In genomic region chr11:82819350-82819749, GRCm38 (mm10) we compare ENCODE assay signal across 8 mouse cellular contexts. TPM values are rescaled to one million over a fixed set of nuclear protein-coding genes. Genes with fewer than 3 reads are reported as not detected.
DNase-seq lines count a peak whose midpoint lies in the region; ATAC-seq and TF ChIP-seq lines count a peak whose summit lies in the region.

No protein-coding gene starts in this region.

- no peak overlapping the region for H3K4me3 ChIP-seq in testis, adult 2 months (ENCODE audit: control insufficient read depth, low read depth, low read length)
- H3K4me3 ChIP-seq in embryonic fibroblast, embryonic 13.5 days (ENCODE audit: insufficient read depth, low read length): no peak overlapping the region

- no peaks in the 10 kb centered on the region for H3K27me3 ChIP-seq in testis, adult 2 months (ENCODE audit: control insufficient read depth, insufficient read depth, low read length)

- no peak overlapping the region for H3K27ac ChIP-seq in testis, adult 2 months (ENCODE audit: control insufficient read depth, insufficient read depth, low read depth, low read length)
- H3K27ac ChIP-seq in embryonic fibroblast, embryonic 13.5 days (ENCODE audit: insufficient read depth, low read length): no peak overlapping the region

- H3K4me1 ChIP-seq in testis, adult 2 months (ENCODE audit: control insufficient read depth, insufficient read depth, low read length): no peaks in the 10 kb centered on the region
- no peaks in the 10 kb centered on the region for H3K4me1 ChIP-seq in embryonic fibroblast, embryonic 13.5 days (ENCODE audit: control insufficient read depth, insufficient read depth, low read length)

- peak; percentile 96 for ATAC-seq in megakaryocyte progenitor cell, adult 5-6 weeks (replicated peaks; ENCODE audit: poor library complexity)

- TF ChIP-seq POLR2A in testis, adult 2 months (IDR thresholded peaks at IDR 0.05; ENCODE audit: control insufficient read depth, low read depth, low read length): no peak
- no peak for TF ChIP-seq POLR2A in embryonic fibroblast, embryonic 13.5 days (IDR thresholded peaks at IDR 0.05; ENCODE audit: low read depth, low read length)

- peak; percentile 60; the same call in 1 of the 2 replicates for TF ChIP-seq CTCF in testis, adult 2 months (IDR thresholded peaks at IDR 0.05; ENCODE audit: control insufficient read depth, insufficient read depth, insufficient replicate concordance, low read depth, low read length)
- peak; percentile 62; the same call in 1 of the 2 replicates for TF ChIP-seq CTCF in embryonic fibroblast, embryonic 13.5 days (IDR thresholded peaks at IDR 0.05; ENCODE audit: borderline replicate concordance, insufficient read depth, low read length)

- H3K36me3 ChIP-seq in testis, adult 2 months (ENCODE audit: control insufficient read depth, insufficient read depth, low read length): no peaks in the 10 kb centered on the region

- peak; percentile 32 to 71 for DNase-seq in adrenal gland, adult (ENCODE audit: inconsistent age in 2 of 2, low spot score in 1 of 2)
- no peak for DNase-seq in adrenal gland, postnatal 4 days (ENCODE audit: low spot score in 2 of 2)
- no peak for DNase-seq in testis, postnatal 14 days (ENCODE audit: low spot score)
- DNase-seq in kidney, postnatal 14 days: peak; percentile 77
- DNase-seq in thymus, postnatal 14 days: peak; percentile 74

RNA-seq across cellular contexts. Expression of gene Lig3, which starts 38.4 kb away (rescaled TPM):
- 10 to 100 TPM; 31.5 to 34.9 TPM for total RNA-seq in adrenal gland, postnatal 4 days (2021)
- 107 and 120 TPM in 2 replicates for polyA plus RNA-seq in testis, adult 2 months (2012; rRNA removed)
- polyA plus RNA-seq in embryonic fibroblast, embryonic 13.5 days (2011; ENCODE audit: insufficient read length, low read depth, missing spikeins): 28.5 and 30.5 TPM in 2 replicates
- 31.3 and 39.5 TPM in 2 replicates for total RNA-seq in megakaryocyte progenitor cell, adult 5-6 weeks (2015)
- total RNA-seq in megakaryocyte progenitor cell, adult 5-6 weeks (2017): 37.6 and 67.4 TPM in 2 replicates

RNA-seq across cellular contexts. Expression of gene Rffl, which starts 51.7 kb away (rescaled TPM):
- 10 to 100 TPM; 10.6 to 12.0 TPM for total RNA-seq in adrenal gland, postnatal 4 days (2021)
- polyA plus RNA-seq in testis, adult 2 months (2012; rRNA removed): 135 and 143 TPM in 2 replicates
- 5.7 and 6.2 TPM in 2 replicates for polyA plus RNA-seq in embryonic fibroblast, embryonic 13.5 days (2011; ENCODE audit: insufficient read length, low read depth, missing spikeins)
- 26.3 and 27.5 TPM in 2 replicates for total RNA-seq in megakaryocyte progenitor cell, adult 5-6 weeks (2015)
- 18.3 and 18.9 TPM in 2 replicates for total RNA-seq in megakaryocyte progenitor cell, adult 5-6 weeks (2017)

RNA-seq across cellular contexts. Expression of gene Zfp830, which starts 55.2 kb away (rescaled TPM):
- 10 to 100 TPM; 22.2 to 22.6 TPM for total RNA-seq in adrenal gland, postnatal 4 days (2021)
- 14.0 and 18.1 TPM in 2 replicates for polyA plus RNA-seq in testis, adult 2 months (2012; rRNA removed)
- polyA plus RNA-seq in embryonic fibroblast, embryonic 13.5 days (2011; ENCODE audit: insufficient read length, low read depth, missing spikeins): 13.3 and 13.6 TPM in 2 replicates
- total RNA-seq in megakaryocyte progenitor cell, adult 5-6 weeks (2015): 20.1 and 20.8 TPM in 2 replicates
- total RNA-seq in megakaryocyte progenitor cell, adult 5-6 weeks (2017): 46.3 and 54.1 TPM in 2 replicates

RNA-seq across cellular contexts. Expression of gene Cct6b, which starts 55.2 kb away (rescaled TPM):
- total RNA-seq in adrenal gland, postnatal 4 days (2021): 1 to 10 TPM in 1 of 2 experiments, under 1 TPM in 1; 0.53 to 1.0 TPM
- 89.2 and 95.6 TPM in 2 replicates for polyA plus RNA-seq in testis, adult 2 months (2012; rRNA removed)
- 0.28 TPM in 1 of 2 replicates, not detected in the other for polyA plus RNA-seq in embryonic fibroblast, embryonic 13.5 days (2011; ENCODE audit: insufficient read length, low read depth, missing spikeins)
- total RNA-seq in megakaryocyte progenitor cell, adult 5-6 weeks (2015): 0.30 and 0.32 TPM in 2 replicates
- total RNA-seq in megakaryocyte progenitor cell, adult 5-6 weeks (2017): 0.08 and 0.37 TPM in 2 replicates

Comparison
In these comparisons a context has a peak if more than half of its experiments do, and no peak if none do; other contexts are left out.
1. DNase-seq: peak in adrenal gland, adult (2 of 2), kidney, postnatal 14 days (single experiment) and thymus, postnatal 14 days (single experiment); none in adrenal gland, postnatal 4 days (0 of 2) and testis, postnatal 14 days (single experiment).